In the genomic region with DNA sequence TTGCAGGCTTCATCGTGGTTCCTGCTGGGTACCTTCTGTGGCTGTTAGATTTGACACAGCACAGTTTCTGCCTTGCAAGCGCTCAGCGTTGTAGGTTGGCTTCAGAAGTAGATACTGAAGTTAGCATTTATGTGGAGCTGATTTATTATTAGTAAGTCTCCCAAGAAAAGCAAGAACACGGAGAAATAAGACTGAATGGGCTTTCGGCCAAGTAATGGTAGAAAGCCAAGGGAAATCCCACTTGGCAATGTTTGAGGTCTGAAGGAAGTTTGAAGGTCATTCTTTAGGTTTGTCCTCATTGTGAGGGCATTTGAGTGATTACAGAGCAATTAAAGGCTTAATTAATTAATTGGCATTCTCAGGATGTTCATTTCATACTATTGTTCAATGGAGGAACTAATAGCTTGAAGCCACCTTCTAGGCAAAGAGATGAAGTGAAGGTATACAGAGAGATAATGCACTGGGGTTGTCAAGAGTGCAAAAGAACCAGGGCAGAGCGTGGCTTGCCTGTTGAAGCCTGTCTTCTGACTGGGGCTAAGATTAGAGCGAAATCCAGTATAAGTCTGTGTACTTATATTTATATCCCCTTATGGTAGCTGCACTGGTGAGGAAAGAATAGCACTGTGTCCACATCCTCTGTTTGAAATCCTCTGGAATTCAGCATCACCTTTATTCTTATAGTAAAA, we compare ENCODE assay signal across 15 mouse cellular contexts.
A peak's percentile ranks its signal among the peaks of the same experiment; 100 is the strongest.
DNase-seq lines count a peak whose midpoint lies in the region; ATAC-seq and TF ChIP-seq lines count a peak whose summit lies in the region.
"Had no signal": no experiment of that assay in that cellular context is flagged by ENCODE, and none has a peak within 500 bp of the region (broad histone marks: within the 10 kb centered on the region; RNA-seq: fewer than 3 reads in every experiment).

No protein-coding gene starts in this region.

- H3K9ac ChIP-seq in kidney, postnatal 0 days (ENCODE audit: low read depth, low read length), result no peak overlapping the region
- no peak overlapping the region for H3K9ac ChIP-seq in kidney, embryonic 16.5 days (replicated peaks; ENCODE audit: low read length)
- H3K9ac ChIP-seq in stomach, postnatal 0 days (ENCODE audit: low read length), result no peak overlapping the region
- H3K9ac ChIP-seq: limb, embryonic 12.5 days had no signal

- peak; percentile 65; the same call in 1 of the 2 replicates for ATAC-seq in frontal cortex, adult (ENCODE audit: low TSS enrichment)
- no peak for ATAC-seq in kidney, postnatal 0 days (replicated peaks; ENCODE audit: low FRiP score, low read depth)
- no peak for ATAC-seq in kidney, embryonic 16.5 days (ENCODE audit: low FRiP score, low TSS enrichment)
- peak; percentile 29 for ATAC-seq in activated CD4-positive, CD25-positive, alpha-beta regulatory T cell, adult 4 months
- ATAC-seq in stomach, postnatal 0 days (ENCODE audit: low FRiP score, low TSS enrichment), result no peak
- ATAC-seq: intestine, embryonic 16.5 days; Patski had no signal

- H3K4me3 ChIP-seq in kidney, postnatal 0 days (replicated peaks; ENCODE audit: low read depth, low read length), result no peak overlapping the region
- no peak overlapping the region for H3K4me3 ChIP-seq in kidney, embryonic 16.5 days (ENCODE audit: low read length)
- no peak overlapping the region for H3K4me3 ChIP-seq in stomach, postnatal 0 days (ENCODE audit: low read depth, low read length)
- H3K4me3 ChIP-seq: erythroblast, embryonic 14.5 days; limb, embryonic 12.5 days had no signal

- no peaks in the 10 kb centered on the region for H3K36me3 ChIP-seq in kidney, postnatal 0 days (ENCODE audit: insufficient read depth, low read length)
- H3K36me3 ChIP-seq in kidney, embryonic 16.5 days (ENCODE audit: insufficient read depth, low read length), result no peaks in the 10 kb centered on the region
- H3K36me3 ChIP-seq in stomach, postnatal 0 days (ENCODE audit: control insufficient read depth, insufficient read depth, low read length), result no peaks in the 10 kb centered on the region
- H3K36me3 ChIP-seq: limb, embryonic 12.5 days had no signal

- no peak for DNase-seq in frontal cortex, postnatal 36 days (ENCODE audit: low spot score in 2 of 2)
- peak; percentile 67 for DNase-seq in kidney, postnatal 0 days (ENCODE audit: low spot score)
- DNase-seq in kidney, postnatal 36 days, result peak; percentile 10 to 11
- DNase-seq in stomach, postnatal 0 days (ENCODE audit: low spot score), result no peak
- DNase-seq: adrenal gland, adult 8-10 months; cerebellum, adult 11 months; lung, adult 2 months; right cerebral cortex, adult 18-20 months had no signal

- no peaks in the 10 kb centered on the region for H3K9me3 ChIP-seq in kidney, postnatal 0 days (replicated peaks; ENCODE audit: low read length)
- H3K9me3 ChIP-seq in kidney, embryonic 16.5 days (ENCODE audit: low read length), result no peaks in the 10 kb centered on the region
- no peaks in the 10 kb centered on the region for H3K9me3 ChIP-seq in stomach, postnatal 0 days (ENCODE audit: control insufficient read depth, low read length)
- H3K9me3 ChIP-seq: limb, embryonic 12.5 days had no signal

- no peaks in the 10 kb centered on the region for H3K27me3 ChIP-seq in kidney, postnatal 0 days (ENCODE audit: insufficient read depth, low read length)
- no peaks in the 10 kb centered on the region for H3K27me3 ChIP-seq in kidney, embryonic 16.5 days (ENCODE audit: insufficient read depth, low read length)
- no peaks in the 10 kb centered on the region for H3K27me3 ChIP-seq in stomach, postnatal 0 days (ENCODE audit: control insufficient read depth, insufficient read depth, low read length)
- H3K27me3 ChIP-seq: limb, embryonic 12.5 days; Patski had no signal

- H3K4me1 ChIP-seq in kidney, postnatal 0 days (replicated peaks; ENCODE audit: insufficient read depth, low read length), result no peaks in the 10 kb centered on the region
- no peaks in the 10 kb centered on the region for H3K4me1 ChIP-seq in kidney, embryonic 16.5 days (ENCODE audit: insufficient read depth, low read length)
- H3K4me1 ChIP-seq in stomach, postnatal 0 days (replicated peaks; ENCODE audit: control insufficient read depth, insufficient read depth), result no peaks in the 10 kb centered on the region
- H3K4me1 ChIP-seq: limb, embryonic 12.5 days had no signal

- no peak for TF ChIP-seq CTCF in kidney, postnatal 0 days (IDR thresholded peaks at IDR 0.05; ENCODE audit: low read depth)
- no peak for TF ChIP-seq CTCF in stomach, postnatal 0 days (IDR thresholded peaks at IDR 0.05; ENCODE audit: low read depth)

- WGBS in kidney, postnatal 0 days, result 61% methylated on average over 7 of the region's 7 CpGs
- WGBS in kidney, embryonic 16.5 days, result 67% methylated on average over 7 of the region's 7 CpGs
- WGBS in stomach, postnatal 0 days, result 38% methylated on average over 7 of the region's 7 CpGs

- H3K4me2 ChIP-seq in kidney, postnatal 0 days (ENCODE audit: low read length), result no peak overlapping the region
- no peak overlapping the region for H3K4me2 ChIP-seq in kidney, embryonic 16.5 days (replicated peaks; ENCODE audit: low read depth, low read length)
- no peak overlapping the region for H3K4me2 ChIP-seq in stomach, postnatal 0 days (replicated peaks; ENCODE audit: low read depth)
- H3K4me2 ChIP-seq: limb, embryonic 12.5 days had no signal

- TF ChIP-seq EP300 in stomach, postnatal 0 days (optimal IDR thresholded peaks at IDR 0.05), result no peak

- no peak overlapping the region for H3K27ac ChIP-seq in kidney, postnatal 0 days
- no peak overlapping the region for H3K27ac ChIP-seq in kidney, embryonic 16.5 days (ENCODE audit: low read length)
- H3K27ac ChIP-seq in stomach, postnatal 0 days (replicated peaks), result no peak overlapping the region
- H3K27ac ChIP-seq: limb, embryonic 12.5 days had no signal

Comparison
In these comparisons a context has a peak if more than half of its experiments do, and no peak if none do; other contexts are left out.
1. ATAC-seq: peak in frontal cortex, adult (single experiment) and activated CD4-positive, CD25-positive, alpha-beta regulatory T cell, adult 4 months (single experiment); none in kidney, postnatal 0 days (single experiment), kidney, embryonic 16.5 days (single experiment) and stomach, postnatal 0 days (single experiment).
2. DNase-seq: peak in kidney, postnatal 0 days (single experiment) and kidney, postnatal 36 days (2 of 2); none in frontal cortex, postnatal 36 days (0 of 2) and stomach, postnatal 0 days (single experiment).